Mouse (Mus musculus): ENCODE data around the gene Yipf4.

- TF ChIP-seq CTCF (IDR thresholded peaks at IDR 0.05; ENCODE audit: extremely low read depth, insufficient read length, insufficient replicate concordance, low read depth, low read length) (no peak), POLR2A (IDR thresholded peaks at IDR 0.05; ENCODE audit: low read depth, low read length) (no peak)
These were observed 25.8 kb upstream of the Yipf4 start for GRCm38 (mm10) chr17:74463510-74463909.
